Mouse (Mus musculus) spleen, embryonic (tissue): Measurements from ENCODE around the gene Runx3.

Source experiments
- CTCF ChIA-PET: fragments of 350-600 bp; sonication (Branson Sonifier 250); formaldehyde crosslinking; loops from one replicate; lab custom pipeline; 2022; lab: Charles Lee

Gene Runx3

GRCm38 (mm10) chr4:135205254-135205653, 84.8 kb downstream of the Runx3 start:
- CTCF ChIA-PET, result interaction anchor here (0.6 kb wide), 1 partner anchor 47 kb away, joined by 6 read pairs; no protein-coding TSS in a partner anchor

GRCm38 (mm10) chr4:135205711-135206600, 85.5 kb downstream of the Runx3 start:
- CTCF ChIA-PET, result interaction anchor here (1.4 to 1.5 kb wide), 2 partner anchors 25 to 185 kb away, joined by 3 to 4 read pairs; no protein-coding TSS in a partner anchor

GRCm38 (mm10) chr4:135209846-135210245, 89.4 kb downstream of the Runx3 start:
- CTCF ChIA-PET, result interaction anchor here (0.7 kb wide), 1 partner anchor 107 kb away, joined by 11 read pairs; no protein-coding TSS in a partner anchor

DNA sequence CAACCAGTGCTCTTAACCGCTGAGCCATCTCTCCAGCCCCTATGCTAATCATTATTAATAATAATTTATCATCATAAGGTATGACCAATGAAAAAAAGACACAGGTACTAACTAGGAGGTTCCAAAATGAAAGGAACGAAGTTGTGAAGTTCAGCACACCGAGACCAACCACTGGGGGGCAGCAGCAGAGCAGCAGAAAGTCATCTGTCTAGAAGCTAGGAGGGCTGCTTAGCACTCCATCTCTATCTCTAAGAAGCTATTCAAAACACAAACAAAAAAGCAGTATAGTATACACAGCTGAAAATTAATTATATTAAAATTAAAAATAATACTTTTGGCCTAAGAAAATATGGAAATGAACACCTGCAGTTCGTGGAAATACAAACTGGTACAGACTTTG, 99.2 kb downstream of the Runx3 start:
- CTCF ChIA-PET, result interaction anchor here (0.7 to 1.7 kb wide), 5 partner anchors 9 to 99 kb away, joined by 3 to 6 read pairs (median 3); no protein-coding TSS in a partner anchor

DNA sequence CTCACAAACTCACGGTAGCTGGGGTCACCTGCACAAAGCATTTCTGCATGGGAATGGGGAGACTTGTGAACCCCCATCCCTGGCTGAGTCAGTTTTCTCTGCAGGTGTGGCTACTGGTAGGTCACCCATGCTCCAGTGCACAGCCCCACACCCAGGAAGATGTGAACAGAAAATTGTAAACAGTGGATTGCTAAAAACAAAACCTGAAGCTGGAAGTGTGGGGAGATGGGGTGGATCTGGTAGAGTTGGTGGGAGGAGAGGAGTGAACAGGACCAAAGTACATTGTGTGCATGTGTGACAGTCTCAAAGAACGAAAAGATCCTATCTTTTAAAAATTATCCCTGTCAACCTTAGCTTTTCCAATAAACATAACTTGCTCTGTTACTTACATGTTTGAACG, 100.2 kb downstream of the Runx3 start:
- CTCF ChIA-PET, result interaction anchor here (0.9 to 1.7 kb wide), 3 partner anchors 10 to 100 kb away, joined by 3 to 6 read pairs (median 4); no protein-coding TSS in a partner anchor

DNA sequence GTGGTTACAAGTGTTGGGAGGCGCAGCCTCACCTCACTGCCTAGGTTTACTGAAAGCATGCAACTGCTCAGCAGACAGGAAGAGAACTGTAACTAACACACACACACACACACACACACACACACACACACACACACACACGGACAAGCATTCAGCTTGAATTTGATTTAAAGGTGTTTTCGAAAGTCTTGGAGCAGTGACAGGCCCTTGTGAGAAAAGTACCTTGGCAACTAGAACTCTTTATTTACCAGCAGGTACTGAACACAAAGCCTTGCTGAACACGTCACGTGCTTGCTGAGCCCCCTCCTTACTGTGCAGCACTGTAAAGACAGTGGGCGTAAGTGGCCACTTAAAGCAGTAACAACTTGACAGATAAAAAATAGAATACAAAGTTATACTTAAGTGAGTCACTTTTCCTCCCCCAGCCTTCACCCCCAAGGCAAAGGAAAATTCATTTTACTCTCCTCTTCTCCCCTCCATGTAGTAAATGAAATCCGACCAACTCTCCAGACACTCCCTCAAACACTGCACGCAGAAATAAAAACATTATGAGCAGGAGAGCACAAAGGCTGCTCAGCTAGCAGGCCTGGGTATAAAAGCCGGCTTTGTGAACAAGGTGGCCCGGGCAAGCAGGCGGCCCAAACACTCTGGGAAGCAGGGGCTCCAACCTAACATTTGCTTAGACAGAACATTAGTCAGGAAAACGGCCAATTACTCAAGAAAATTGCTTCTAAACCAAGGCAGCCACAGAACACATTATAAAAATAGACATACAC, 101.4 kb downstream of the Runx3 start:
- CTCF ChIA-PET, result interaction anchor here (0.7 to 1.0 kb wide), 2 partner anchors 130 to 678 kb away, joined by 3 to 4 read pairs; no protein-coding TSS in a partner anchor

- CTCF ChIA-PET, result no interaction called here
Observed at GRCm38 (mm10) chr4:135223808-135224207, 103.4 kb downstream of the Runx3 start.

DNA sequence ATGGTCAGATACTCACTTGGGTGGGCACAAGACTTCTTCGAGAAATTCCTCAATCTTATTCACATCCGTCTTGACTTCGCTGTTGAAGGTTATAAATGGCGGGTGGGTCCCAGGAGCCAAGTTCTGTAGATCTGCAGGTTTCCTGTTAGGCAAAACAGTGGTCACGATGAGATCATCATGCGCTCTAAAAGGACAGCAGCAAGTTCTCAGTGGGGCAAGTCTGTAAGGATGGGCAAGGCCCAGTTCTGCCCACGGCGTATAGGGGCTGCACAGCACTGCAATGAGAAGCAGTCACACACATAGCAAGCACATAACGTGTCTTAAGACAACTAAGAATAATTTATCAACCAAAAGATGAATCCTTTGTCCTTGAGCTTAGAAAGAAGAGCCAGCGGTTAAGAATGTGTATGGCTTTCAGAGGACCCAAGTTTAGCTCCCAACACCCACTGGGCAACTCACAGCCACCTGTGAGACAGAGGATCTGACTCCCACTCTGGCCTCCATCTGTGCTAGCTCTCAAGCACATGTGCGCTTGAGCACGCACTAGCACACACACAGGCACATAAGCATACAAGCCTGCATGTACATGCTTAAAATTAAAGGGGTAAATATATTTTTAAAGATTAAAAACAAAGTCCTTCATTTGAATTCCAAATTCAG, 105.7 kb downstream of the Runx3 start:
- CTCF ChIA-PET, result interaction anchor here (0.6 kb wide), 1 partner anchor 10 kb away, joined by 3 read pairs; no protein-coding TSS in a partner anchor
